Mouse (Mus musculus) fat pad, adult 2 months (tissue): ENCODE data around the gene Ccser1.
"Not testable (repeated sequence)": the region's sequence is repeated elsewhere in the genome, so short reads cannot be mapped to it uniquely, and the experiment has no call there.

Experiments used
- DNase-seq: peaks from one replicate; pipeline ENCODE4 v3.0.0-alpha.2; 2011; ENCODE audit warnings: low read depth, low spot score; ENCODE audit errors: extremely low read depth

The Ccser1 gene

GRCm38 (mm10) chr6:61223563-61223962 lies 43.4 kb downstream of the Ccser1 start:
- DNase-seq, result no peak

DNA sequence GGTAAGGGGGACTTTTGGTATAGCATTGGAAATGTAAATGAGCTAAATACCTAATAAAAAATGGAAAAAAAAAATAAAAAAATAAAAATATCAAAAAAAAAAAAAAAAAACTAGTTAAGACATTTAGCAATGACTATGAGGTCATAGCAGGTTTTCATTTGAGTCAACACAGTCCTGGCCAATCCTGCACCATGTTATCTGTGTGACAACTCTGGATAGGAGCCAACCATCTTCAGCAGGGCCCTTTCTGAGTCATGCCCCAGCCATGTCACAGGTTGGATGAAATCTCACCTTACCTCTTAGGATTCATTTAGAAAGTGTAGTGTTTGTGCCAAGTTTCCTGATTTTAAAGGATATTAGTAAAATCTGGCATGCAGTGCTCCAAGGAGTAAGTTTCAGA lies 45.2 kb downstream of the Ccser1 start:
- no peak for DNase-seq

- no peak for DNase-seq
Observed at GRCm38 (mm10) chr6:61230058-61230718, 50.1 kb downstream of the Ccser1 start.

- no peak for DNase-seq
Observed at GRCm38 (mm10) chr6:61233060-61233459, 52.9 kb downstream of the Ccser1 start.

GRCm38 (mm10) chr6:61233548-61234187 lies 53.5 kb downstream of the Ccser1 start:
- no peak for DNase-seq

- no peak for DNase-seq
Observed at GRCm38 (mm10) chr6:61240618-61241017, 60.5 kb downstream of the Ccser1 start.

- no peak for DNase-seq
Observed at GRCm38 (mm10) chr6:61242556-61242955, 62.4 kb downstream of the Ccser1 start.

DNA sequence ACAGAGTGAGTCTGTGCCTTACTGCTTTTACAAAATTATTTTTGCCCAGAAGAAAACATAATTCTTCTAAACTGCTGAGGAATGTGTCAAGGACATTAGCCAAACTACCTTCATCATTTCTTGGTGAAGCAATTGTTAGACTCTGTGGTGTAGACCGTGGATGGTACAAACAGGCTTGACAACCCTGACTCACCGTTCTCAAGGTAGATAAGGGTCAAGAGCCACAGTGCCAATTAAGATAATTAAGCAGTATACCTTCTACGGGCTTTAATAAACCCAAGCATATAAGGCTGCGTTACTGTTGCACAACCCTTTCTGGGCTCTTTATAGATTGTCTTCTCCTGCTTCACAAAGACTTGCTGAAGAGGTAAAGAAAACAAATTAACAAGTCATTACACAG lies 66.4 kb downstream of the Ccser1 start:
- no peak for DNase-seq

GRCm38 (mm10) chr6:61247842-61248472 lies 67.8 kb downstream of the Ccser1 start:
- DNase-seq, result no peak

DNA sequence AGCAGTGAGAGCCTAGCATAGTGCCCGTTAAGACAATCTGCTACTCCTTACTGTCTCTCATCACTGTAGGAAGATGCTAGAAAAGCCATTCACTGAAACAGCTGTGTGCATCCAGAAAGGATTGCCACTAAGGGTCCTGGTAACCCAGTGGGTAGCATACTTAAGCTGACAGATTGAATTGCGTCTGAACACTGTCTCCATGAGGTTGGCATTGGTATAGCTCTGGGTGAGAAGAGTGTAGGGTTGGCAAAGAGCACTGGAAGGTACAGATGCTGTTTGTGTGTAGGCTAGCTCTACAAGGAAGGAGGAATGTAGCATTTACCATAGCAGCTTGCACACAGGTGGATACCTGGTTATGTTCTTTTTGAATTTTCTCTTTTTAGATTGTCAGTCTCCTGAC lies 68.6 kb downstream of the Ccser1 start:
- no peak for DNase-seq

DNA sequence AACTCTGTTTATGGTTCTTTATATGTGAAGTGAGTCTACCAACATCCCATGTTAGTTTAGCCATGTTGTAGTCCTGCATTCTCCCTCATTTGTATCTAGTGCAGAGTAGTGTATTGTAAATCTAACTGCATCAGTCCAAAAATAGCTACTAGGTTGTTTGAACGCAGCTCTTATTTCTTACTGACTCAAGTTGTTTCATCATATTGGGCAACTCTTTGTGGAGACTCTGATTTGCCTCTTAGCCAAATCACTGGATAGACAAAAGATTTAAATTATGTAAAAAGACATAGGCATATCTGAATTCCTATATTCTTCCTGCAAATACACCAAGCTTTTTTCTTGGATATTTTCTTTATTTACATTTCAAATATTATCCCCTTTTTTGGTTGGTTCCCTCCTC lies 71.1 kb downstream of the Ccser1 start:
- DNase-seq, result no peak

DNA sequence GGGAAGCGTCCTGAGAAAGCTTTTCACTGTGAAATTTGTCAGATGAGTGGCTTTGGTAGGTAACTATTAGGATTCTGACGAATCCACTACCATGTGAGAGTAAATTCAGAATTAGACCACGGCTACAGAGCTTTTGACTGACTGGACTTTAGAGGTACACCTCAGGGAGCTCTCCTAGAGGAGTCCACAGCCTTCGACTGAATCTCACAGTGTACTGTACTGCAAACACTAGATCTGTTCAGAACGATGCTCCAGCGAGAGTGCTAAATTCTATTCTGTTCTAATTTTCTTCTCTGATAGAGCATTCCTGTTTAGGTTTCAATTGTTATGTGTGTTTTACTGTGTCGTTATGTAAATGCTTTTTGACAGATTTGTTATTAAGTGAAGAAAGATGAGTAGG lies 72.8 kb downstream of the Ccser1 start:
- DNase-seq, result no peak

- DNase-seq, result not testable (repeated sequence)
Observed at GRCm38 (mm10) chr6:61255874-61256273, 75.8 kb downstream of the Ccser1 start.

- DNase-seq, result no peak
Observed at GRCm38 (mm10) chr6:61258847-61259634, 78.9 kb downstream of the Ccser1 start.

DNA sequence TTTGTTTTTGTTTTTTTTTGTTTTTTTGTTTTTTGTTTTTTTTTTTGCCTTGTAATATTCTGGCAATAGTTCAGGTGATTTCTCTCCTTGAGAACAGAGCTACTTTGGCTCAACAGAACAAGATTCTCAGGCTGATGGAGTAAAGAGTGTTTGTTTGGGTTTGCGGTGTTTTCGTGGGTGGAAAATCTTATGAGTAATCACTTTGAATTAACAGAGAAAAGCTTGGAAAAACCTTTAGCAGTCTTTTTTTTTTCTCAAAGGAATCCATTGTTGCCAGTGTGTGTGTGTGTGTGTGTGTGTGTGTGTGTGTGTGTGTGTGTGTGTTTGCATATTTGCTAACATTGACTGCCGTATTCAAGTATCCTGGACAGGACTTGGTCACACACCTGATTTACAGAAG lies 81.3 kb downstream of the Ccser1 start:
- no peak for DNase-seq

DNA sequence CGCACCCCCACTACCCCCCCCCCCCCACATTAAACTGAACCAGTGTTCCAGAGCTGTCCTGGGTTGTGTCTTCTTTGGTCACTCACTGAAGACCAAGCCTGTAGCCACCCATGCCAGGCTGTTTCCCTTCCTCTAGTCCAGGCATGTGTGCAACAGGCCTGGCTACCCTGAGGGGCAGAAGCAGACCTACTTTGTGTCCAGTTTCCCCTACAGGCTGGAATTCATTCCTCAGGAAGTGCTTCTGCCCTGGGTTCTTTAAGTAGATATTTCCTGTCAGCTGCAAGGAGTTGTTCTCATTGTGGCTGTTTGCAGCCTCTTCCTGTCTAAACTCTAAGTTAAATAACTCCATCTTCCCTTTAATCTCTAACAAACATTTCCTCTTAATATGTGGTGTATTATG lies 82.3 kb downstream of the Ccser1 start:
- no peak for DNase-seq

- DNase-seq, result no peak
Observed at GRCm38 (mm10) chr6:61263291-61263690, 83.2 kb downstream of the Ccser1 start.

DNA sequence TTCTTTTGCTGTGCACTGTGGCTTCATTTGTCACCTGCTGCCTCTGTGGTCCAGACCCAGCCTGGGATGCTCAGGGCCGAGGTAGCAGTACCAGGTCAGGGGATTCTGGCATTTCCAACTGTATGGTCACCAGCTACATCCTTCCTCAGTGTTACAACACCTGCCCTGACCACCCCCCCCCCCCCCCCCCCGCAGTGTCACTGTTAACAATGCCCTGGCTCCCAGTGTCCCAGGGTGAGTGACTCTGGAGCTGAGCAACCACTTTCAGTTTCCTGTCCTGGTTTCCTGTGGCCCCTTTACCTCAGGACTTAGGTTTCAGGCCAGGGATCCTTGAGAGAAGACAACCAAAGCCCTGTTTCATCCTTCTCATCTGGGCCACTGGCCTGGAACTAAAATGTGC lies 90.9 kb downstream of the Ccser1 start:
- DNase-seq, result no peak

GRCm38 (mm10) chr6:61273430-61273829 lies 93.3 kb downstream of the Ccser1 start:
- no peak for DNase-seq

GRCm38 (mm10) chr6:61279506-61279905 lies 99.4 kb downstream of the Ccser1 start:
- DNase-seq, result no peak

- no peak for DNase-seq
Observed at GRCm38 (mm10) chr6:61292927-61293326, 112.8 kb downstream of the Ccser1 start.

DNA sequence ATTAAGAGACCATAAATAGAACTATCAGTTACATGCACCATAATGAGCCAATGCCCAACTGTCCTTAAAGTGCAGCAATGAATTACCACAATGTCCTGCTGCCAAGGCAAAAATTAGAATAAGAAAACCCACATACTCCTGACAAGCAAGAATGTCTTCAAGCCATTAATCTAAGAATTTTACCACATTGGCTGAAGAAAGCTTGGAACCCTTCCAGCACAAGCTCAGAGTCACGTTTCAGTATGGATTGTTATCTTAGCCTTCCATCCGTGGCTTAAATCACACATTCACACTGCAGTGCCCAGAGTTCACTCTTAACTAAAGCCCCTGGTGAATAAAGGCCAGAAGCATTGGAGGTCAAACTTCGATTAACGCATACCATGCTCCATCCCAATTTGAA lies 115.4 kb downstream of the Ccser1 start:
- DNase-seq, result no peak
